Mouse (Mus musculus) B cell, adult 2 months (primary cell): Measurements from ENCODE around the gene Tspan13.

Experiments used
- DNase-seq, 2 experiments: peaks; one replicate each; pipeline ENCODE4 v3.0.0; 2022

Tspan13 gene

GRCm38 (mm10) chr12:36042348-36042778, at the start of gene Tspan13:
TSS of gene Tspan13 (minus strand) at chr12:36042500.
- DNase-seq, result peak; percentile 96

DNA sequence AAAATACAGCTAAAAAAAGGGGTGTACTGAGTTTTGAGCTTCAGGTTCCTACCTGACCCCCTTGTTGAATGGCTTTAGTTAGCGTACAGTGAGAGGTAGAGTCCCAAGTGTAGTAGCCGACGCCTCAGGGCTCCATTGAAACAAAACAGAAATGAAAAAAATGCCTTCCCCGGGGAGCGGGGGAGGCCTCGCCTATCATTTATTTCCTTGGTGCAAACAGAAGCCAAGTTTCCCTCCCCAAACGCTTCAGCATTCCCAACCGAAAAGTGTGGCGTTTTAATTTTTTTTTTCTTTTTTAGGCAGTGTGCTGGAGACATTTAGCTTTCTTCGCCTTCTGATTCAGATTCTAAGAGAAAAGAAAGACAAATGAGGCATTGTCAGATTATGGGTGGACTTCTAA, 49.7 kb upstream of the Tspan13 start:
- no peak for DNase-seq

- DNase-seq, result no peak
Observed at GRCm38 (mm10) chr12:36089221-36089620, 46.9 kb upstream of the Tspan13 start.

GRCm38 (mm10) chr12:36088804-36089203, 46.5 kb upstream of the Tspan13 start:
- DNase-seq, result no peak

DNA sequence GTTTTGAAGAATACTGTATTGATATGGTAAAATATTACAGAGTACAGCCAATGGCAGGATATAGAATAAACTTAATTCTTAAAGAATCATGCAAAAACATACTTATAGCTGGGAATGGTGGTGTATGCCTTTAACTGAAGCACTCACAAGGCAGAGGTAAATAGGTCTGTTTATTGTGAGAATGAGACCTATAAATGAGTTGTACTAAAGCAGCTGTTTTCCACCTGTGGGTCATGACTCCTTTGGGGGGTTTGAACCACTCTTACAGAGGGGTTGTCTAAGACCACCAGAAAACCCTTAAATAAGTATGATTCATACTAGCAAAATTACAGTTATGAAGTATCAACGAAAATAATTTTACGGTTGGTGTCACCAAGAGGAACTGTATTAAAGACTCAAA, 43.1 kb upstream of the Tspan13 start:
- DNase-seq, result no peak

DNA sequence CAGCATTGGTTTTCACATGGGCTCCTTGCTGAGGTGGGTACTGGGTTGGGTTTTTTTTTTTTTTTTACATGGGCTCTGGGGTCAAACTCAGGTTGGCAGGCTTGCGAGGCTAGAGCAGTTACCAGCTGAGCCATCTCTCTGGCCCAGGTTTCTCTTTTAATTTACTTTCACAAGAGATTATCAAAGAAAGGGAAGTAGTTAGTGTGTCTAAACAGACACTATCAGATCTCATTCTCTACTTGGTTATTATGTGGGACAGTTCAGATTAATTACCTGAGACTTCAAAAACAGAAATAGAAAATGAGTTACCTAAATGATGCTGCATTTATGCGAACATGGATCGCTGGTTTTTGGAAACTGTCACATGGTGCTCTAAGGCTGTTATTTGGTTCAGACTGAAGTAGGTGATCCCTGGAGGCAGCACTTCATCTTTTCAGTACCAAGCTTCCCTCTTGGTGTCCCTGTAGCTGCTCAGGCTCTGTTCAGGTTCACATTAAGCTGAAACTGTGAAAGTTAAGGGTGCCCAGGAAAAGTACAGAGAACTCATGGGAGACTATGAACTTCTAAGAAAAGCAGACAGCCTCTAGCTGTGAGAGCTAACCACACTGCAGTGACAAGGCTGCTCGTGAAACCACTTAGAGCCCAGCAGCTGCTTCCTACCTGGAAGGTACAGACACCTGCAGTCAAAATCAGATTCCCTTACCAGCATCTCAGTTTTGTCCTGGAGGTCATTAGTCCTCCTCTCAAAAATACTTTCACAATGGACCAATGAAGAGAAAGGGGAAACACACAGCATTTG, 36.0 kb upstream of the Tspan13 start:
- no peak for DNase-seq

DNA sequence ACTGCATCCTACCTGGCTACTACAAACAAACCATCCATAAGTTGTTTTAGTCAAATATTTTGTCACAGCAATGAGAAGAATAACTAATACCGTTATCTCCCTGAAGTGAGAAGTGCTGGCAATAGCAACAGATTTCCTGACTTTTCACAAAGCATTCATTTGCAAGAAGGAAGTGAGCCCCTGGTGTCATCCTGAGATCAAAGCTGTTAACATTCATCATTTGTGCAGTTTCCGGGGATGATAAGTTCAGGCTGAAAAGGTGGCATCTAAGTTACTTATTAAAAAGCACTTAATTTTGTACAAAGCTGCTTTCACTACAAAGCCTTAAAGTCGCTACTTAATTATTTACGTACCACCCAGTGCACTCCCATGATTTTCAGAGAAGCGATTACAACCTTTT, 30.6 kb upstream of the Tspan13 start:
- DNase-seq, result no peak

- DNase-seq, result no peak
Observed at GRCm38 (mm10) chr12:36070231-36070630, 27.9 kb upstream of the Tspan13 start.

DNA sequence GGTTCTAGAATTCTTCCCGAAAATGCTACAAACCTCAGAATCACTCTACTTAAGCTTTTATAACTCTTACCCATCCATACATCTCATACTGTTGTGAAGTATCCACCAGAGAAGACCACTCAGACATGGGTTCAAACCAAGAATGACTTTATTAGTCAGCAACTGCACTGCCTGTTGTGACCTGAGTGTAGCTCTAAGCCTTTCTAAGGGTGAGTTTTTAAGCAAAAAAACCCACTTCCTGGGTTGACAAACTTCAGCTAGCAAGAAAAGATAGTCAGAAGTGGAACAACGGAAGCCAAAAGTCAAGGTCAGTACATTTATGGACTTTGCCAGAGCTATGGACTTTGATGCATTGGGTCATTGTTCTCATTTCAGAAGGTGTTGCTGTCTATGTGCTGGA, 25.2 kb upstream of the Tspan13 start:
- no peak for DNase-seq

DNA sequence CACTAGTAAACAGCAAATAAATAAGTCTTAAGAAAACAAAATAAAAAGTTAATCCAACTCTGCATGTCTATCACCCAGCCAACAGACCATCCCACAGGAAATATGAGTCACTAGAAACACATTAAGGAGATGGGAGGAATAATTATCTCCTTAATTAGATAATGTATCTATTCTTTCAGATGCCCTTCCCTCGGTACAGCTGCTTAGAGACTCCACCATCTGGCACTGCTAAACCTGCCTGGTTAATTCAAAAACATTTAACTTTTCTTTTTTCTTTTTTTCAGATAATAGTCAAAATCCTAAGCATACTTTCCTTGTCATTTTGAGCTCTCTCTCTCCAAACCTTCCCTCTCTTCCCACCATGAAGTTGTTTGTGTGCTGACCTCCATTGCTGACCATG, 23.6 kb upstream of the Tspan13 start:
- no peak for DNase-seq

DNA sequence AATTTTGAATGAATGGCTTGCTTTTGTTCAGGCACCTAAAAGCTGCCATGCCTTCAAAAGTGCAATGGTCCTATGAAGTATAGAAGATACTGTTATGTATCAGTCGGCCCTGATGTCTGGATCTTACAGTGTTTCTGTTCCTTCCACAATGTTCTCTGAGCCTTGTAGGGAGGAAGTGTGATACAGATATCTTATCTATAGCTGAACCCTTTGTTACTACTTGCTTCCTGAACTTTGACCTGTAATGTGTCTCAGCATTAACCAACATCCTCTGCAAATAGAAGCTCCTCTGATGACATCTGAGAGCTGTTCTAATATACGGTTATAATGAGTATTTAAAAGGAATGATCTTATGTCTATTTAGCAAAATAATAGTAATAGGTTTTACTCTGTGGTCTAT, 15.4 kb upstream of the Tspan13 start:
- no peak for DNase-seq

DNA sequence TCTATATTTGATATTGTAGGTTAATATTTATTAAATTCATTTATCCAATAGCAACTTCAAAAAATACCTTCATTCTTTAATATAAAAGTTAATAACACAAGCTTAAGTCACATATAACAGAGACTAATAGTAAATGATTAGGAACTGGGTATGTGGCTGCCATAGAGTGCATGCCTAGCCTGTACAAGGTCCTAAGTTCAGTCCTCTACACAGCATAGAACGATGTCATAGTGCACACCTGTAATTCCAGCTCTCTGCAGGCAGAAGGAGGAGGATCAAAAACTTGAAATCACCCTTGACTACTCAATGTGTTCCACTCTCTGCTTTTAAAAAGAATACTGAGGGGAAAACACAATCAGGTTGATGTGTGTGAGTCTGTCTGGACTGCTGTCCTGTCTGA, 8.0 kb upstream of the Tspan13 start:
- DNase-seq, result no peak

DNA sequence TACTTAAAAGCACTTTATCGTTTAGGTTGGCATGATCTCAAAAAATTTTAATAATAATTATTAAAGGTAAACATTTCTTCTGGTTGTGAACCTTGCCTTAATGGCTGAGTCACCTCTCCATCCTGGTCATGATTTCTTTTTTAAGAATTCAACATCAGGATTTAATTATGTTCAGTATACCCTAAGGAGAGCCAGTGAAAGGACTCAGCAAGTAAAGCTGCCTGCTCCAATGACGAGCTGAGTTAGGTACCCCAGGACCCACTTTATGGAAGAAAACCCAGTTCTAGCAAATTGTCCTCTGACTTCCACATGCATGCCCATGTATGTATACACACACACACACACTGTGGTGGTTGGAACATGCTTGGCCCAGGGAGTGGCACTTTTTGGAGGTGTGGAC, 5.3 kb upstream of the Tspan13 start:
- no peak for DNase-seq

DNA sequence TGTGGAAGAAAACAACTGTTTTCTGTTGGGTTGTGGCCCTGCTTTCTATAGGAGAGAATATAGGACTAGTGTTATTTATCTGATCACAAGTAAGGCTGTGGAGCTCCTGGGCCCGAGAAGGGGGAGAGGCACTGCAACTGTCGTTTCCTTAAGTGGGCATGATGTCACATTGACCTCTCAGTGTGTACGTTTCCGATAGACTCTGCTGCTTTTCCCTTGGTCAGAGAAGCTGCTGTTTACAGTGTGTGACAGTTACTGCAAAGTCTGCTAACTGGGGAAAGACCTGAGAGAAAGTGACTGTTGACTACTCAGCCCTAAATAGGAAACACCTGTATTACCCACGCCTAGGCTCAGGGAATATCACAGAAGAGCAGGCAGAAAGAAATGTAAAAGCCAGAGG, 3.9 kb upstream of the Tspan13 start:
- DNase-seq, result no peak

DNA sequence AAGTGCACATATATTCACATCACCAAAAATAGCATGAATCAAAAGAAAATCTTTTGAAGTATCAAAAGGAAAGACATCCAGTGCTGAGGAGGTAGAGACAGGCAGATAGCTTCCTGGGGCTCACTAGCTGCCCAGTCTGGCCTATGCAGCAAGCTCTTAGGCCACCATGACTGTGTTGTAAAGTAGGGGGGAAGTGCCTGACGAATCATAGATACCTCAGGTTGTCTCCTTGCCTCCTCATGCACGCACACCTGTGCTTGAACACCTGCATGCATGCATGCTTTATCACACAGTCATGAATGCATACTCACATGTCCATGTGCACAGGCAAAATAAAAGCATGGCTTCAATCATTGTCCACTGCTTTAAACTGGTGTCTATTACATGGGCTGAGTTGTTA, 2.4 kb upstream of the Tspan13 start:
- no peak for DNase-seq

GRCm38 (mm10) chr12:36041703-36042347, 475 bp downstream of the Tspan13 start:
- DNase-seq, result peak; percentile 63 to 65

DNA sequence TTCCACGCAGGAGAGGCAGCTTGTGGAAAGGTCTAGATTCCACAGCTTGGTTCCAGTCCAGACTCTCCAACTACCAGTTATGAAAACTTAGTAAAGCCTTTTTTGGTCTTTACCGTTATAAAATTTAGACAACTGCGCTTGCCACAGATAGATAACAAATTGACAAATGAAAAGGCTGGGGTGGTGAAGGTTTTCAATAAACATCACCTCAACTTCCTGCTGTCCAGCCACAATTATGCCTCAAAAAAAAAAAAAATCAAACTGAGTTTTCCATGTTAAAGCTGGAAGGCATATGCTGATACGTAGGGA, 1.1 kb downstream of the Tspan13 start:
- no peak for DNase-seq

DNA sequence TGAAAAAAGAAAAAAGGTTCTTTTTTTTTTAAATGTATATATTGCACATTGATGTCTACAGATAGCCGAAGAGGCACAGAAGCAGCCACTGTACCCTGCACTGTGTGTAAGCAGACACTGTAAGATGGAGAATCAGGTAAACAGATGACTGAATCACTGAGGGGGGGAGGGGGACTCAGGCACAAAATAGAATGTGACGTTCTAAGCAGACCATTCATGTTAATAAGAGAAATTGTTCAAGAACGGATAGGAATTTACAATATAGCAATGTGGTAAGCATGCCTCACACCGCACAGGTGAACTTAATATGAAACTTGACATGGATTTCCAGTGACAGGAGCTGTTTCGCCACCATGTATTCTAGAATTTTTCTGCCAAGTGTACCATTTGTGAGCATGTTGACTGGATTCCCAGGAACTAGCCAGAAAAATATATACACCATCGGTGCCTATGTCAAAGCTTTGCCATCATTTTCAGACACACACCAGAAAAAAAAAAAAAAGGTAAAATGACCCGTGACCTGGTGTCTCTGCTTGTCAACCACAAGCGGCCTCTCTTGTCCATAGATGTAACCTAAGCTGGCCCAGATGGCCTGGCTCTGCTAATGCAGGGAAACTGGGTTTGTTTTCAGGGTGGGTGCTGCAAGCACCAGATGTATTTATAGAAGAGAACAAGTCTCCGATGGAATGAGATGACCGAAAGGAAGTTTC, 1.6 kb downstream of the Tspan13 start:
- peak; percentile 37 to 45 for DNase-seq

DNA sequence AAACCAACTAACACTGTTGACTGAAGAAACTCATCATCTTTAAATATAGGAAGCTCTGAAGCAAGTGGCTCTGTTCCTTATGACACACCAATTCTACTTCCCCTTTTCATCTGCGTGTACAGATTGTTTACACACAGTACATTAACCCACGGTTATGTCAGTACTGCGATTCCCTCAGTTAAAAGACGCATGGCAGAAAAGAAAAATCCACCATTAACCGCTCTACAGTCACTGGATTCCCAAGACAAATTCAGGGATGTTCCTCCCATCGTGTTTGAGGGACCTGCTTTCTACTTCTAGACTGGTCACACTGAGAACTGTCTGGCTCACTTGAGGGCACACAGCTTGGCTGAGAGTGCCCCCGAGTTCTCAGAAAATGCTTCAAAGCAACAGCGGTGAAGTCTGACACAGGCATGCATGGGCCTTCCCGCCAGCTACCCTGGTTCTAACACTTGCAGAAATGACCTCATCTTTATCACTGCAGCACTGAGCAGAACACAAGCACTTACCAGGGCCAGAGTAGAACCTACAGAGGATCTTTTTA, 2.7 kb downstream of the Tspan13 start:
- peak; percentile 73 to 74 for DNase-seq

DNA sequence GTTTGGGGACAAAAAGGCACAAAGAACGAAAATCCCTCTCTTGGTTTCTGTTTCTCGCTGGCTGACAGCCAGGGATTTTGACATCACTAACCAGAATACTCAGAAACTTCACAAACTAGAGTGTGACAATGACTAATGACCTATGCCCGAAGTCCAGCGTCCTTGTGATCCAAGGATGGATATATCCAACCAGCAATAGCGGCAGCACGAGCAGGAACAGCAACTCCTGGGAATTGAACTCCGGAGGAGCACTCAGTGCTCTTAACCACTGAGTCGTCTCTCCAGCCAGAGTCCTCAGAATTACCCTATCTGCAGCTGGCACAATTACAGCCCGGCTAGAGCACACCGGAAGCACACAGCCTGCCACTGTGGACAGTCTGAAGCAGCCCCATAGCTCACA, 5.5 kb downstream of the Tspan13 start:
- peak; percentile 36 to 38 for DNase-seq

DNA sequence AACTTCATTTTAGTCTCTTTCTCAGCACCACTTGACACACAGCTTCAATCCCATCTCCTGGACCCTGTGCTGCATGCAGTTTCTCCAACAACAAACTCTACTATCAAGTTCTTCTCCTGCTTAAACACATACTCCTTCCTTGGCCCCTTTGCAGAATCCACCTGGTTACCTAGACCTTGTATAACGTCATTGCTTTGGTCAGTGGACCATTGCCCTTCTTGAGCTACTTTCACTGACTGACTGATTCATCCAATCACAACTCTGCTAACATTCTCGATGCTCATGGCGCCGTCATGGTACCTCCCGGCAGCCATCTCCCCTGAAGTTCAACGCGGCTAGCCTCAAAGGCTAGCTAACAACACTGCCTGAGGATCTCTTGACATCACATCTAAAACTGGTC, 6.2 kb downstream of the Tspan13 start:
- no peak for DNase-seq

- DNase-seq, result no peak
Observed at GRCm38 (mm10) chr12:36035501-36035900, 6.8 kb downstream of the Tspan13 start.

DNA sequence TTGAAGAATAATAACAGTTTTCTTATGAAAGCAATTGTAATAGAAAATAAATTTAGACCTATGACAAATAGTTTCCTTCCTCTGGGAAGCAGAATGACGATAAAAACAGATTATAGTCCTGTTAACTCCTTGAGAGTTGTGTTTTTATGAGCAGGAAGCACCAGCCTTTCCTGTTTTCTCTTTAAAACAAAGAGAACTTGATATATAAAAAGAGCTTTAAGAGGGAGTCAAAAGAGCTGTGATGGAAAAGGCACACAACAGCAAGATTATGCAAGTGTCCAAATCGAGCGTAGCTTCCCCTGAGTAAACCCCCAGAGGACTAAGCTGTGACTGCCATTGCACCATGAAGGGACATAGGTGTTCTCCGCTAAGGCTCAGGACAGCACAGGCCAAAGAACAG, 9.9 kb downstream of the Tspan13 start:
- DNase-seq, result no peak
